Mouse (Mus musculus) c-Kit-positive CD71-negative TER-119-negative erythroid progenitor cells, embryonic 14.5 days (primary cell): ENCODE results near the gene Rpl3l.
"Not testable (repeated sequence)": the region's sequence is repeated elsewhere in the genome, so short reads cannot be mapped to it uniquely, and the experiment has no call there.

ENCODE experiments used
- DNase-seq: peaks from one replicate; pipeline ENCODE4 v3.0.0-alpha.2; 2013; ENCODE audit warnings: low read depth

Gene Rpl3l

DNA sequence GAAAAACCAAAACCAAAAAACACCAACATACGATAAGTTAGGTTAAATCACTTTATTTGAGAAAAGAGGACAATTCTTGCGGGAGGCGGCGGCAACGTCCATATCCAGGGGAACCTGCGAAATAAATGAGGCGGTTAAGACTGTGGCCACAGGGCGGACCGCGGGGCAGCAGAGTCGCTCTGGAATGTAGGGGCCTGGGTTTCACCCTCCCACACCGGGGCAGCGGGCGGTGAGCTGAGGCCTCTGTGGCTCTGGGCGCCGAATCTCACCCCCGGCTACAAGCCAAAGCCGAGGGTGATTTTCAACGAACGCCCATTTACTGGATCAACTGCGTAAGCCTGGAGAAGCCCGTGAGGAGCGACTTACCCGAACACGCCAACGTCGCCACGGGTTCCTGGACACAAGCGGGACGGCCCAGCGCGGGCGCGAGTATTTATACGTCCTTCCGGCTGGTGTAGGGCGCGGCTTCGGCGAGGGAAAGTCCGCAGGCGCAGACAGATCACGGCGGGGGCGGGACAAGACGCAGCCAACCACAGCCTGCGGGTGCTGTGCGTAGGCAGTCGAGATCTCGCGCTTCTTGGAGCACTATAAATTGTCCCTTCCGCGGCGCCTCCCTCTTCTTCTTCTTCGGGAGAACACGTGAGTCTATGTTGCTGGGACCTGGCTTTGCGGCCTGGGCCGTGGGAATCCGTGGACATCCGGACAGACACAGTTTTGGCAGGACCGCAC is 8.0 kb upstream of the Rpl3l start:
- peak; percentile 96 for DNase-seq

DNA sequence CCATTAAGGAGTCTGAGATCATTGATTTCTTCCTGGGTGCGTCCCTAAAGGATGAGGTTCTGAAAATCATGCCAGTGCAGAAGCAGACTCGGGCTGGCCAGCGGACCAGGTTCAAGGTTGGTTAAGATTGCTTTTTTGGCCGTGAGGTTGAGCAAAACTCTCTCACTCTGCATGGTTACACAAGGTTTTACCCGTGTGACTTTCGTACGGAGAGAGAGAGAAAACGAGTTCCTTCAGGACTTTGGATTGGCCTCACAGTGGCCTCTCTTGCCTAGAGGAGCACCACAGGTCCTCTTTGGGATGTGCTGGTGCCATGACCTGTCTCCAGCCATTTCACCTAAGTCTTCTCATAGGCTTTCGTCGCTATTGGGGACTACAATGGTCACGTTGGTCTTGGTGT is 7.0 kb upstream of the Rpl3l start:
- DNase-seq, result not testable (repeated sequence)

DNA sequence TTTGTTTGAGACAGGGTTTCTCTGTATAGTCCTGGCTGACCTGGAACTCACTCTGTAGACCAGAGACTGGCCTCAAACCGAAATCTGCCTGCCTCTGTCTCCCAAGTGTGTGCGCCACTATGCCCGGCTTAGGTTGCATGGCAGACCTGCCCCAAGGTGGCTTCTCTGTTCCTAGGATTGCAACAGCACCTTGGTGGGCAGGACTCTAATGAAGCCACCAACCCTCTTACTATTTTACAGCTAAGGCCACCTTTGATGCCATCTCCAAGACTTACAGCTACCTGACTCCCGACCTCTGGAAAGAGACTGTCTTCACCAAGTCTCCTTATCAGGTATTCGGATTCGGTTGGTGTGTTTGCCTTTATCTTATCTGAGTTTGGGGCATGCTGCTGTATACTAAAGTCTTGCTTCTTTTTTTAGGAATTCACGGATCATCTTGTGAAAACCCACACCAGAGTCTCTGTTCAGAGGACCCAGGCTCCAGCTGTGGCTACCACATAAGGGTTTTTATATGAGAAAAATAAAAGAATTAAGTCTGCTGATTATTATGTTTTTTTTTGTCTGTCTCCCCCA is 6.2 kb upstream of the Rpl3l start:
- DNase-seq, result not testable (repeated sequence)

DNA sequence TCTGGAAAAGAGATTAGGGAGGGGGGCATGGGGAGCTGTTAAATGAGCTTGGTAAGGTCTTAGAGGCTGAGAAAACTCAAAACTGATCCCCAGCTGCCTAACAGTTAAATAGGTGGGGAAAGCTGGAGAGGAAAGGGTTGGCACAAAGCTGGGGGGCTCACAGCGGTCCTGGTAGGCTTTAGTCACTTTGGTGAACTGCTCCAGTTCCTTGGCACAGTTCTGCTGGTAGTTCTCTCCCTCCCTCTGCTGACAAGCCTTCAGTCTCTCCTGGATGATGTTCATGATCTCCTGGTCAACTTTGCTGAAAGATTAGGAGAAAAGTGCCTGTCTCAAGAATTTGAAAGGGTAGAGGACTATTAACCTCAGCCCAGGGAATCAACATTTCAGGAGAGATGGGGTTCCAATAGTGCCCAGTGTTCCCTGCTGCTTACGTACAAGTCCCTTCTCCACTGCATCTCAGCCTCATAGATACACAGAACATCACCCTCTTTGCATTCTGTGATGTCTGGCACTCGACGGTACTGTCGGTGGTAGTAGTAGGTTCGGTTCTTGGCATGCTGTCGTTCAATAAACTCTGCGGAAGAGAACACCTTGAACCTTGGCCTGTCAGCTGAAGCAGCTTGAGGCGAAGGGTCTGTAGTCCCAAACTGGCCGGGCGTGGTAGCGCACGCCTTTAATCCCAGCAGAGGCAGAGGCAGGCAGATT is 5.2 kb upstream of the Rpl3l start:
- no peak for DNase-seq

DNA sequence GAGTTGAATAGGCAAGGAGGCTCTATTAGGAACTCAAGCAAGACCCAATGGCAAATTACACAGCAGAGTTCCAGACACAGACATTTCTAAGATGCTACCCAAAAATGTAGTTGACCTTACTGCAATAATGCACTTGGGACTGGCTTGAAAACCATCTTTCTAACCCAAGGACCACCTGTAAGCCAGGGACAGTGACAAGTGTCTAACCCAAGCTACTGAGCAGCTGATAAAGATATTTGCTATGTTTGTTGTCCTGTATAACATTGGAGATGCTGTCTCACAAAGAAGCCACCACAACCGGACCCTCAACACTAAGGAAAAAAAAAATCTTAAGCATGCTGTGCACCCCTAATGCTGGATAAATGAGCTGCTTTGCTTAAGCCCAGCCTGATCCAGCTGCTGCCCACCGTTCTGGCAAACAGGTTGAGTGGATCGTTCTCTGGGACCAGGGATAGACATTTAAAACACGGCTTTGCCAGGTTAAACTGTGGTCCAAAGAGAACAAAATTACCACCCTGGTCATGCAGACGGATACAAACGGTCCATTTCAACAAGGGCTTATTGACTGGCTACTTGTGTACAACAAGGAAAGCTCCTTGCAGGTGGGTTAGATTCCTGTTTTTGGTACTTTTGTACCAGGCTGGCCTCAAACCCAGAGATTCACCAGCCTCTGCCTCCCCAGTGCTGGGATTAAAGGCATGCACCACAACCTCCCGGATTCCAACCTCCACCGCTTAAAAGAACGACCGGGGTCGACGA is 4.3 kb upstream of the Rpl3l start:
- no peak for DNase-seq

DNA sequence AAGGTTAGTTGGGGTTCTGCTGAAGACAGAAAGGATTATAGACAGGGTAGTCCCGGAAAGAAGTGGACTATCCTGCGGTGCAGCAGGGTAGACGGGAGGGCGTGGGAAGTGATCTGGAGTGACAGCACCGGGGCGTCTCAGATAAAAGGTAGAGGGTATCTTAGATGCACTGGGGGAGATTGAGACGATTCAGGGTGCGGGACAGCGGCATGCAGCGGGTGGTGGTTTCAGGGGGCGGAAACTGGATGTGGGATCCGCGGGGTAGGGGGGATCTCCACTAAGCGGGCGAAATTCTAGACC is 3.8 kb upstream of the Rpl3l start:
- no peak for DNase-seq

DNA sequence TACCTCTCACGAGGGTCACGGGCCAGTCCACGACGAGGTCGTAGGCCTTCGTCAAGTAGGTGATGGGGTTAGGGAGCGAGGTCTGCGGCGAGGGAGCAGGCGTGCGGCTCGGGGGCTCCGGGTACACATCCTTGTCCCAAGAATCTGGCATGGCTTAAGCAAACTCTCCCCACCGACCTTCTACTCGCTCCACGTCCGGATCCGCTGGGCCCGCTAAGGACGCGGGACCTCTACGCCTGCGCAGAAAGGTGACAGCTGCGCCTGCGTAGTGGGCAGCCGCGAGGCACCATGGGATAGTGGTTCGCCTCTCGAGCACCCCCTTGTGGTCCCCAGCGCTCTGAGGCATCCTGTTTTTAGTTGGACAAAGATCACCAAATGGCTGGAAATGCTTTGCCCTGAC is 3.4 kb upstream of the Rpl3l start, which contains the start of gene Ndufb10:
Gene Ndufb10, minus strand, starts transcription at position 295 of the 400 bp plus-strand sequence.
- DNase-seq, result peak; percentile 95

DNA sequence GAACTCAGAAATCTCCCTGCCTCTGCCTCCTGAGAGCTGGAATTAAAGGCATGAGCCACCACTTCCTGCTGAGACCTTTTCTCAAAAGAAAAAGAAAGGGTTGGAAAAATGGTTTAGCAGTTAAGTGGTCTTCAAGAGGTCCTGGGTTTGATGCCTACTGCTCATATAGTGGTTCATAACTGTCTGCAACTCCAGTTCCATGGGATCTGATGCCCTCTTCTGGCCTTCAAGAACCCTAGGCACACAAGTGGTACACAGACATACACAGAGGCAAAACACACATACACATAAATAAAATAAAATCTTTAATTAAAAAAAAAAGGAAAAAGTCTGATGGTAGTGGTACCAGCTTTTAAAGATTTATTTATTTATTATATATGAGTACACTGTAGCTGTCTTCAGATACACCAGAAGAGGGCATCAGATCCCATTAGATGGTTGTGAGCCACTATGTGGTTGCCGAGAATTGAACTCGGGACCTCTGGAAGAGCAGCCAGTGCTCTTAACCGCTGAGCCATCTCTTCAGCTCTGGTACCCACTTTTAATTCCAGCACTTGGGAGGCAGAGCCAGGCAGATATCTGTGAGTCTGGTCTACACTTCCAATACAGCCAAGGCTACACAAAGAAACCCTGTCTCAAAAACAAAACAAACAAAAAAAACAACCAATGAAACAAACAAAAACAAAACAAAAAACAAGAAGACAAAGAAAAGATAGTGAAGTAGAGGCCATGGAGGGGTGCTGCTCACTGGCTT is 1.8 kb upstream of the Rpl3l start:
- DNase-seq, result no peak

DNA sequence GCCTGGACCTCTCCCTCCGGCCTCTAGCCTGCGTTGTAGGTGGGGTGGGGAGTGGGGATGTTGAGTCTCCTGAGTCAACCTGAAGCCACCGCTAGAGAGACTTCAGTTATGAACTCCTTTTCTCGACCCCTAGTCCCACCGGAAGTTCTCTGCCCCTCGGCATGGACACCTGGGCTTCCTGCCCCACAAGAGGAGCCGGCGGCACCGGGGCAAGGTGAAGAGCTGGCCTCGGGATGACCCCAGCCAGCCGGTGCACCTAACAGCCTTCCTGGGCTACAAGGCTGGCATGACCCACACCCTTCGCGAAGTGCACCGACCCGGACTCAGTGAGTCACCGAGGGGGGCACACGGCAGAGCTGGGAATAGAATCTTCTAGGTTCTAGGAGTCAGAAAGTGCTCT is 564 bp downstream of the Rpl3l start:
- DNase-seq, result no peak

DNA sequence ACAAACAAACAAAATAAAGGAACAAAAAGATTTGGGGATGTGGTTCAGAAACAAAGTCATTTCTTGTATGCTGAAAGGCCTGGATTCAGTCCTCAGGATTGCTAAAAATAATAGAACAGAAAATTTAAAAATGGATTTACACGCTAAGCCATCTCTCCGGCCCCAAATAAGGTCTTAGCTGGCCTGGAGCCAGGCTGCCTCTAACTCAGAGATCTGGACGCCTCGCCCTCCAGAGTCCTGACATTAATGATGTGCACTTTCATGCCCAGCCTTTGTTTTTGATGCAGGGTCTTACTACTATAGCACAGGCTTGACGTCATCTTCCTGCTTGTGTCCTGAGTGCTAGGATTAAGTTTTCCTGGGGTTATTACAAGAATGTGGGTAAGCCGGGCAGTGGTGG is 1.4 kb downstream of the Rpl3l start:
- no peak for DNase-seq

DNA sequence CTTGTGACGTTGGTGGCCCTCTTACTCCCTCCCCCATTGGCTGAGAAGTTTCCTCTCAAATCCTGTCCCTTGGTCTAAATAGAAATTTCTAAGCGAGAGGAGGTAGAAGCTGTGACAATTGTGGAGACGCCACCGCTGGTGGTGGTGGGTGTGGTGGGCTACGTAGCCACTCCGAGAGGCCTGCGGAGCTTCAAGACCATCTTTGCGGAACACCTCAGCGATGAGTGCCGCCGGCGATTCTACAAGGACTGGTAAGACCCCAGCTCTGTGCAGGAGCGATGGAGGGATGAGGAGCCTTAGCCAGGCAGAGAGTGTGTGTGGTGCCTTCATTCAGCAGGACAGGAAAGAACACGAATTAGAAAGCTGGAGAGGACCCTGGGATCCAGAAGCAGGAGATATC is 3.2 kb downstream of the Rpl3l start:
- DNase-seq, result no peak

DNA sequence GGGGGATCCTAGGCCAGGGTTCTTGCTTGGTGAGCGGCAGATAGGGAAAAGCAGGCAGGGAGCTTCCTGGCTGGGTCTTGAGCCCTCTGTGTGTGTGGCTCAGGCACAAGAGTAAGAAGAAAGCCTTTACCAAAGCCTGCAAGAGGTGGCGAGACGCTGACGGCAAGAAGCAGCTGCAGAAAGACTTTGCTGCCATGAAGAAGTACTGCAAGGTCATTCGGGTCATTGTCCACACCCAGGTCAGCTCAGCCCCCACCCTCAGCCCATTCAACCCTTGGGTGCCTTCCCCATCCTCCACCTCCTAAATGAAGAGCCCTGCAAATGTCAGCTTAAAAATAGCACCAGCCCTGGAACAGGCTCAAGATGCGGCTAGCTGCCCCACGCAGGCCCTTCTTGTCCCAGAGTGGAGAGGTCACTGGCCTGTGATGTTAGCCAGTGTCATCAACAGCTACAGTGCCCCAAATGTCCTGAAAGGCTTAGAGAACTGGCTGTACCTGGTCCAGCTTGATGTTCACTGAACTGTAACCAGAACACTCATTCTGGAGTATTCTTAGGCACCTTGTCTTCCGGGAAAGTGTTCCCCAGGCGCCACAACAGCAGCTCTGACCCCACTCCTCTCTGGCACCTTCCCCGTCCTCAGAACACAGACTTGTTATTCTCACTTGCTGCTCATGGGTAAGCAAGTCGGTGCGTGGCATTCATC is 4.8 kb downstream of the Rpl3l start:
- no peak for DNase-seq

DNA sequence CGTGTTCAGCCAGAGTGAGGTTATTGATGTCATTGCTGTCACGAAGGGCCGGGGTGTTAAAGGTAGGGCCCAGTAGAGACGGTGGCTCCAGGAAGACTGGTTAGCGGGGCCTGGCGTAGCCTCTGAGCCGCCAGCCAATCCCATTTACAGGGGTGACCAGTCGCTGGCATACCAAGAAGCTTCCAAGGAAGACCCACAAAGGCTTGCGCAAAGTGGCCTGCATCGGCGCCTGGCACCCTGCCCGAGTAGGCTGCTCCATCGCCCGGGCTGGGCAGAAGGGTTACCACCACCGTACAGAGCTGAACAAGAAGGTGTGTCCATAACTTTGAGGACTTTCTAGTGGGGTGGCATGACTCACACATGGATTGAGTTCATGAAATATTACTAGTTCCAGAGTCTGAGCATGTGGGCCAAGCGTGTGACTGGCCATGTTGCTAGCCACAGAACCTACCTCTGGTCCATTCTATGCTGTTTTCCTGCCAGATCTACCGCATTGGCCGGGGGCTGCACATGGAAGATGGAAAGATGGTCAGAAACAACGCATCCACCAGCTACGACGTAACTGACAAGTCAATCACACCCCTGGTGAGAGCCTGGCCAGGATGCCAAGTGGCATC is 5.9 kb downstream of the Rpl3l start:
- DNase-seq, result no peak

DNA sequence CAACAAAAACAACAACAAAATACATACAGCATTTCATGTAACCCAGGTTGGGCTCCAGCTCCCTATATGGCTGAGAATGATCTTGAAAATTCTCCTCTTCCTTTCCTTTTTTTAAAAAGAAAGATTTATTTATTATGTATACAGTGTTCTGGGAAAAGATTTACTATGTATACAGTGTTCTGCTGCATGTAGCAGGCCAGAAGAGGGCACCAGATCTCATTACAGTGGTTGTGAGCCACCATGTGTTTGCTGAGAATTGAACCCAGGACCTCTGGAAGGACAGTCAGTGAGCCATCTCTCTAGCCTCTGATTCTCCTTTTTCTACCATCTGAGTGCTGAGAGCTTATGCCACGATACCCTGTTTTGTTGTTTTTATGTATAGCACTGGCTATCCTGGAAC is 6.9 kb downstream of the Rpl3l start:
- no peak for DNase-seq

DNA sequence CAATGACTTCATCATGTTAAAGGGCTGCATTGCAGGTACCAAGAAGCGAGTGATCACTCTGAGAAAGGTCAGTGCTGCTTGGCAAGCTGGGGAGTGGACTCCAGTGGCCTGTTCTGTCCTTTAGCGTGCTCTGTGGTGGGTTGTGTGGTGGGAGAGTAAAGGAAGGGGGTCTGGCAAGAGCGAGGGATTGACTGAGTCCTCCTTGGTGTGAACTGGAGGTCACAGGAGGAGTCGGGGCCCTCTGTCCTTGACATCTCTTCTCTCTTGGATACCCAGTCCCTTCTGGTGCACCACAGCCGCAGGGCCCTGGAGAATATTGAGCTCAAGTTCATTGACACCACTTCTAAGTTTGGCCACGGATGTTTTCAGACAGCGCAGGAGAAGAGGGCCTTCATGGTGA is 7.8 kb downstream of the Rpl3l start:
- no peak for DNase-seq

DNA sequence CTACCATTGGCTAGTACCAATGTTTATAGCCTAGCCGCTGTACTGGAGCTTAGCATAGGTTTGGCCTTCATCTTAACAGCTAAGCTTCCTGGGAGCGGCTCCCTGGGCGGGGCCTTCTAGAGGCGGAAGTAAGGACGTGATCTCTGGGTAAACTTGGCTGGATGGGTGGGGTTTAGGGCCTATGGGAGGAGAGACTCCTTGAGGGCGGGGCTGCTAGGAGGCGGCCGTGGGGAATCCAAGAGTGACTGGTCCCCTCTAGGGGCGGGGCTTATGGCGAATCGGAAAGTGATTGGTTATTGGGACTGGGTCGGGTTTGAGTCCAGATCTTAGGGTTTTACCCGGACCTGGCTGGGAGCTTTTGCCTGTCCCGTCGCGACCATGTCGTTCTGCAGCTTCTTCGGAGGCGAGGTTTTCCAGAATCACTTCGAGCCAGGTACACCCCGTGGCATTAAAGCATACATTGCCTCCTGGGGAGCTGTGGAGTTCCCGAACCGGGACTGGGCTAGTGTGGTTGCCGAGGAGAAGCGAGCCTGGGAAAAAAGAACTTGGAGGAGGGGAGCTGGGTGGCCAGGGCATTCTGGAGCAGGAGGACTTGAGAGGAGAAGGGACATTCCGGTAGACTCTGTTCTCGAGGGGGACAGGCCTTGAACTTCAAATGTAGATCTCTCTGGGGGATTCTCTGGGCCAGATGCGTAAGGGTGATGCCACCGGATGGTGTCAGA is 8.9 kb downstream of the Rpl3l start, which contains the start of gene Msrb1:
Gene Msrb1, plus strand, starts transcription at position 313 of the 722 bp plus-strand sequence.
- peak; percentile 99 for DNase-seq

DNA sequence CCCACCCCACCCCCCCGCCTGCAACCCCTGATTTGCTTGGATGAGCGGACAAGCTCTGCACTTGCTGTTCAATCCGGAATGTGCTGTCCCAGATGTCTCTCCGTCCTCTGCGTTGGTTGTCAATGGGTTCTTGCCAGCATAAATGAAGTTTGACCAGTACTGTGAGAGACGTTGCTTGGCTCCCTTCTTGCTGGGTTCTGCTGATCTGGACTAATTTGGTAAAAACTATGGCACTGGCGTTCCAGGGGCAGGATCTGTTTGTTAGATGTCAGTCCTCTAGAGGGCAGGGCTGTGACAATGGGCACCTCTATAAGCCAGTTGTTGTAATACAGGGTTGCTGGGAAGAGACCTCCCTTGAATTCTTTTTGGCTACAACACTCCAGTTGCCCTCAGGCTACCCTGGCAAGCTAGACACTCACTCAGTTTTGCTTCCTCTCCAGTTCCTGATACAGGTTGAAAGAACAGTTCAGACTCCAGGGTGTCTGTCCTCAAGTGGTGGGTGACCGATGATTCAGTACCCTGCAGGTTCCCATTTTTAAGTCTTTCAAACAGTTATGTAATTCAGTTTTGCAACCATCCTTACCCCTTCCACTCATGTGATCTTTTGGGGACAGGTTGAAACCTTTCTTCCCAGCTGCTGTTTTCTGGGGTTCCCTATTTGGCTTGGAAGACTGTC is 9.7 kb downstream of the Rpl3l start:
- DNase-seq, result no peak

DNA sequence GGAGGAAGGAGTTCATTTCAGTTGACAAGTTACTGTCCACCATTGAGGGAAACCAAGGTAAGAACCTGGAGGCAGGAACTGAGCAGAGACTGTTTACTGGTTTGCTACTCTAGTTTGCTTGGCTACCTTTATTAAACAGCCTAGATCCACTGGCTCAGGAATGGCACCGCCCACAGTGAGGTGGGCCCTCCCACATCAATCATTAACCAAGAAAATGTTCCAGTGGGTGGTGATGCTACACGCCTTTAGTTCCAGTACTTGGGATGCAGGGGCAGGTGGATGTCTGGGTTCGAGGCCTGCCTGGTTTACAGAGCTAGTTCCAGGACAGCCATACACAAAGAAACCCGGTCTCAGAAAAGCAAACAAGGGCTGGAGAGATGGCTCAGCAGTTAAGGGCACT is 10.6 kb downstream of the Rpl3l start:
- DNase-seq, result no peak

DNA sequence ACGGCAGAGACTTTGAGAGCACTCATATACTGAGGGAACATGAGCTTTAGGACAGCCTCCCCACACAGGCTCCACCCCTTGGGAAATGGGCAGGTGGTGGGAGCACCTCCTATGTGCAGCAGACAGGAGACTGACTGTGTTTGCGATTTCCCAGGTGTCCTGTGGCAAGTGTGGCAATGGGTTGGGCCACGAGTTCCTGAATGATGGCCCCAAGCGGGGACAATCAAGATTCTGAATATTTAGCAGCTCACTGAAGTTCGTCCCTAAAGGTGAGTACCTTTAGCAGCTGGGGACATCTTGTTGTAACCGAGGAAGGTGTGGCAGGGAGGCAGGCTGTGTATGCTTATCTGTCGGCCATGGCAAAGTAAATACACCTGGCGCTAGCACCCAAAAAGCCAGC is 12.3 kb downstream of the Rpl3l start:
- DNase-seq, result no peak

DNA sequence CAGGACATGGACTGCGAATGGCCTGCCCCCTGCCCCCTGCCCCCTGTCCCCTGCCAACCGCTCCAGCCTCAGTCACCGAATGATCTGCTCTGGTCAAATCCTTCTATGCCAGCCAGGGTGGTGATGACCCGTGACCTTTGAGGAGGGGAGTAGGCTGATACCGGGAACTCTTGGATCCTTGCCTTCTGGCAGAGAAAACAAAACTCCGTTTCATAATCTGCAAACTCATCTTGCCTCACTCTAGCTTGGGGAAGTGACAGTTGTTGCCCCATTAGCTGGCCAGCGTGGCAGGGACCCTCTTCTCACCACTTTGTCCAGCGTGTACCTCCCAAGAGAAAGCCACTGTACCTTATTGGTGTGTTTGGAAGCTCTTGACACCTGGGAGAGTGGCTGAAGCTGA is 14.7 kb downstream of the Rpl3l start:
- DNase-seq, result no peak
